Mouse (Mus musculus) gastrocnemius, postnatal 36 days (tissue): ENCODE results near the gene Kng1. TPM values are rescaled to one million over a fixed set of nuclear protein-coding genes. Genes with fewer than 3 reads are reported as not detected.
"Not testable (repeated sequence)": the region's sequence is repeated elsewhere in the genome, so short reads cannot be mapped to it uniquely, and the experiment has no call there.

Experiments
- DNase-seq, 2 experiments: peaks; one replicate each; pipeline ENCODE4 v3.0.0; 2022
- intact Hi-C: fragments of 180-260 bp; cut with DNase I; formaldehyde crosslinking; loops from one replicate; pipeline ENCODE4 v1.15.1; 2025
- total RNA-seq, 2 experiments: library from RNA; stranded (reverse); gene quantifications; 2 replicates each; pipeline ENCODE4 v1.2.3; 2021

Gene Kng1
- total RNA-seq, 2 experiments from 2014 or later = 0.43 TPM; not detected in 1

GRCm38 (mm10) chr16:23091345-23091744 is 33.7 kb downstream of the Kng1 start:
- intact Hi-C loops = not testable (repeated sequence)

DNA sequence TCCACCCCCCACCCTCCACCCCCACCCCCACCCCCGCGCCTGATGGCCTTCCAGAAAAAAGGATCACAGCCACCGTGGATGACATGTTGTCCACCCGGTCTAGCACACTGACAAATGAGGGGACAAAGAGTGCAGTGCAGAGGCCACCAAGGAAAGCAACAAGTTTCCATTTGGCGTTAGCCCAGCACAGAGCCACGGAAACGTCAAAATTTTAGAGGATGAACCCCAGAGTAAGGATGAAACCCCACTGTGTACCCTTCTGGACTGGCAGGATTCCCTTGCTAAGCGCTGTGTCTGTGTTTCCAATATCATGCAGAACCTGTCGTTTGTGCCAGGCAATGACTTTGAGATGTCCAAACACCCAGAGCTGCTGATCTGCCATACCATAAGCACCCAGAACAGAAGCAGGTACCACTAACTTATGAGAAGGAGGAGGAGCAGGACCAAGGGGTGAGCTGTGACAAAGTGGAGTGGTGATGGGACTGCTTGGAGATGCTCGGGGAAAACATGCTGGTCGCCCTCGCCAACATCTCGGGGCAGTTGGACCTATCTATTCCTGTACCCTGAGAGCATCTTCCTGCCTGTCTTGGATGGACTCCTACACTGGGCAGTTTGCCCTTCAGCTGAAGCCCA is 35.8 kb downstream of the Kng1 start:
- intact Hi-C loops = no loop called here
- no peak for DNase-seq

More at GRCm38 (mm10) chr16:23091345-23091744, 33.7 kb downstream of the Kng1 start:
- DNase-seq = not testable (repeated sequence)

DNA sequence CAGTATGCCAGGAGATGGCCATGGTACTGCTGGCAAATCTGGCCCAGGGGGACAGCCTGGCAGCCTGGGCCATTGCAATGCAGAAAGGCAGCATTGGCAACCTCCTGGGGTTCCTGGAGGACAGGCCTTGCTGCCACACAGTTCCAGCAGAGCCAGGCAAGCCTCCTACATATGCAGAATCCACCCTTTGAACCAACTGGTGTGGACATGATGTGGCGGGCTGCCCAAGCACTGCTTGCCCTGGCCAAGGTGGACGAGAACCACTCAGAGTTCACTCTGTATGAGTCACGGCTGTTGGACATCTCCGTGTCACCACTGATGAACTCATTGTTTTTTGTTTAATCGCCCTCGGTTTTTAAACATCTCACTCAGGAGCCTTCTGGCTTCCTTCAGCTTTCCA is 36.5 kb downstream of the Kng1 start:
- intact Hi-C loops = no loop called here
- no peak for DNase-seq

DNA sequence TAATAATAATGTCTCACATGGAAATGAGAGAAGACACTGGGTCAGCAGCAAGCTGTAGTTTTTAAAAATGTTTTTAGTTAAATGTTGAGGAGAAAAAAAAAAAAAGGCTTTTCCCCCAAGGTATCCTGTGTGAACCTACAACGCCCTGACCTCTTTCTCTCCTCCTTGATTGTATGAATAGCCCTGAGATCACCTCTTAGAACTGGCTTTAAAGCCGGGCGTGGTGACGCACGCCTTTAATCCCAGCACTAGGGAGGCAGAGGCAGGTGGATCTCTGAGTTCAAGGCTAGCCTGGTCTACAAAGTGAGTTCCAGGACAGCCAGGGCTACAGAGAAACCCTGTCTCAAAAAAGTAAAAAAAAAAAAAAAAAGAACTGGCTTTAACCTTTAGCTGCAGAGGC is 37.9 kb downstream of the Kng1 start:
- intact Hi-C loops, DNase-seq: not testable (repeated sequence)

DNA sequence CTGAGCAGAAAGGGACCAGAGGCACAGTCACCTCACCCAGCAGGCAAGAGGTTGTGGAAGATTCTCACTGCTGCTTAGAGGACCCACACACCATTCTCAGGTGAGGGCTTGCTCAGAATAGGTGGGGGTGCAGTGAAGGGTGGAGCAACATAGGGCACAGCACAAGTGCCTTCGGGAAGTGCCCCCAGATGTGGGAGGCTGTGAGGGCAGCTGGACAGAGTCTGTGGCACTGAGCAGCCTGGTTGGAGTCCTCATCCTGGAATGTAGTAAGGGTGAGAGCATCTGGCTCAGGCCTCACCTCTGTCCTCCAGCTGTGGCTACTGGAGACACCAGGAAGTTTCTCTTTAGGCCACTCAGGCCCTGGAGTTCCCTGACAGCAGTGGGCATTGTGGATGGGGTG is 39.2 kb downstream of the Kng1 start:
- DNase-seq, intact Hi-C loops: not testable (repeated sequence)

DNA sequence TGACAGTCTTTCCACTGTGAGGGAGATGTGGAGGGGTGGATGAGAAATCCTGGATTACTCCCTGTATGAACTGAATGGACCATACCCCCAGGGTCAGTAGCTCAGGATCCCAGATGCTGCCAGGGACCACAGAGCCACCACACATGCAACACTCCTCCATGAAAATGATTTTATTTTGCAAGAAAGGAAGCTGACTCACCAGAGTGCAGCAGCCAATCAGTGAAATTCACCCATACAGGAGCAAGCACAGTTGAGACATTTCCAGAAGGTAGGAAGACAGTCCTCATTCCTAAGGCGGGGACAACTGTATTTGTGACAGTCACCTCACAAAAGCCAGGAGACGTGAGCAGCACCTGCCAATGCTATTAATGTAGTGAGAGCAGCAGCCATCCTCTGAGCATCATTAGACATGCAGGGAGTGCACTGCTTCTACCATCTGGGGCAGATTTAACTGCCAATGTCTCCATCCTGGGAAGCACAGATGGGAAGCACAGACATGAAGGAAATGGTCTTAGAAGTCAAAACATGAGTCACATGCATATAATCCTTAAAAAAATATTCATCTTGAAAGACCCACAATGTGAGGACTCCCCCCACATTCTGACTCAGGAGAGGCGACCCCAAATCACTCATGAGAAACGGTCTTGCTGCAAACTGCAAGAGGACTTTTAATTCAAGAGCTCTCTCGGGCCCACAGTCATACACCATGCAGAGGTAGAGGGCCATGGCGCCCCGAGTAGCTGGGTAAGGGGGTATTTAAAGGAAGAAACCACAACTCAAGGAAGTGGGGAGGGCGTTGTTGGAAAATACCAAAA is 39.8 kb downstream of the Kng1 start:
- DNase-seq, intact Hi-C loops: not testable (repeated sequence)

DNA sequence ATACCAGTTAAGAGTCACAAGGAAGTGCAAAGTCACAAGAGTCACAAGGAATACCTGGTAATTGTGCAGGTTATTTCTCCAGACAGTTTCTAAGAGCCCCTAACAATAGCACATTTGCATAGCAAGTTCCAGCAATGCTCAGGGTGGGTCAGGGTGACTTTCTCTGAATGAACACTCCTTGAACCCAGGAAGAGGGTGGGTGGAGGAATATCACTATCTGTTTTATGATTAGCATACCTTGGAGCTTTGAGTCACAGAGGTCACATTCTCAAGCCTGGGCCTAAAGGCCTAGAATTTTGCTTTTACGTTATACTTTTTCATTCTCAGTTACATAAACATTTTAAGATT is 40.4 kb downstream of the Kng1 start:
- DNase-seq, intact Hi-C loops: not testable (repeated sequence)

DNA sequence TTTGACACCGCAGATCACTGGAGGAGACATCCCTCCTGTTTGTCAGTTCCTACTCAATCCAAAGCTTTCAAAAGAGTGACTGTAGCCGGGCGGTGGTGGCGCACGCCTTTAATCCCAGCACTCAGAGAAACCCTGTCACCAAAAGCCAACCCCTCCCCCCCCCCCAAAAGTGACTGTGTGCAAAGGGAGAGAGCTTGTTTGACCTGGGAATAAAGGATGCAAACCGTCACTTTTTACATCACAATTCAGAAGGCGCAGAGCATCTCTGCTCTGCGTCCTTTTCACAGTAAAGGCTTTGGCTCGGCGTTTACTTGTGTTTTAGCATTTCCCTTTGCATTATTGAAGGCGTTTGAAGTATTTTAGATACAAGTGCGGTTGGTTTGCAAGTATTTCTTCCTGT is 42.0 kb downstream of the Kng1 start:
- intact Hi-C loops = no loop called here
- DNase-seq = no peak

GRCm38 (mm10) chr16:23100099-23100575 is 42.5 kb downstream of the Kng1 start:
- intact Hi-C loops = no loop called here
- DNase-seq = no peak

DNA sequence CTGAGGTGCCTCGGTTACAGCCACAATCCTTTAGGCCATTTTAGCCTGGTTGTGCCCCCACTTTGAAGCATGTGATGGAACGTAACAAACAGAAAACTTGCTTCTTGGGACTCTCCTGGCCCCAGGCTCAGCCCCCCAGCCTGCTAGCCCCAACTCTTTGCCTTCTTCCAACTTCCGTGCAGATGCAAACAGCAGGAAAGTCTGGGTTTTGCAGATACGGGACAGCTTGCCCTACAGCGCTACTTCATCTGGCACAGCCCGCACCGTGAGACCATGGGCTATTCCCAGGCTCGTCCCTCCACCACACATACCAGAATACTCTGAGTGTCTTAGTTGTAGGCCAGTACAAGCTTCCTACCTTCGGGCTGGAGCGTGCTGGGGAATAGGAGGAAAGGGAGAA is 42.9 kb downstream of the Kng1 start:
- no peak for DNase-seq
- intact Hi-C loops = no loop called here

DNA sequence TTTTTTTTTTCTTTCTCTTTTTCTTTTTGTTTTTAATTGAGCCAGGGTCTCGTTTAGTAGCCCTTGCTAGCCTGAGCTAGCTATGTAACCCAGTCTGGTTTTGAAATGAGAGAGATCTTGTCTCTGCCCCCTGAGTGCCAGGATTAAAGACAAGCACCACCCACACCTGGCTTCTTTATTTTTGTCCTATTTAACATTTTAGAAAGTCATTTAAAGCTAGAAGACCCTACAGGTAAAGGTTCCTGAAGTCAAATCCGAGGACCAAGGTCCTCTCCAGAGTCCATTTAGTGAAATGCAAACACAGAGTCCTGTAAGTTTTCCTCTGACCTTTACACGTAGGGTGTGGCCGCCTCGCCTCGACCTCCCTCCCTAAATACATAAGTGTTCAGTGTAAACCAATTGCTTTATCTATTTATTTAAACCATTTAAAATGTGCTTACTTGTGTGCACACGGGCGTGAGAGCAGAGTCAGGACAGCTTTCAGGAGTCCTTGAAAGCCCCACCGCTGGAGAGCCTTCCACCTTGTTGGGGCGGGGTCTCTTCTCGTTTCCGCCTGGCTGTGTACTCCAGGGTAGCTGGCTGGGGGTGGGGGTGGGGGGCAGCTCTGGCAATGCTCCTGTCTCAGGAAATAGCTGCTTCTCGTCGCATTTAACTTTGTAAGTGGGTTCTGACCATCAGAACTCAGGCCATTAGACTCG is 44.8 kb downstream of the Kng1 start:
- intact Hi-C loops = no loop called here
- DNase-seq = no peak

DNA sequence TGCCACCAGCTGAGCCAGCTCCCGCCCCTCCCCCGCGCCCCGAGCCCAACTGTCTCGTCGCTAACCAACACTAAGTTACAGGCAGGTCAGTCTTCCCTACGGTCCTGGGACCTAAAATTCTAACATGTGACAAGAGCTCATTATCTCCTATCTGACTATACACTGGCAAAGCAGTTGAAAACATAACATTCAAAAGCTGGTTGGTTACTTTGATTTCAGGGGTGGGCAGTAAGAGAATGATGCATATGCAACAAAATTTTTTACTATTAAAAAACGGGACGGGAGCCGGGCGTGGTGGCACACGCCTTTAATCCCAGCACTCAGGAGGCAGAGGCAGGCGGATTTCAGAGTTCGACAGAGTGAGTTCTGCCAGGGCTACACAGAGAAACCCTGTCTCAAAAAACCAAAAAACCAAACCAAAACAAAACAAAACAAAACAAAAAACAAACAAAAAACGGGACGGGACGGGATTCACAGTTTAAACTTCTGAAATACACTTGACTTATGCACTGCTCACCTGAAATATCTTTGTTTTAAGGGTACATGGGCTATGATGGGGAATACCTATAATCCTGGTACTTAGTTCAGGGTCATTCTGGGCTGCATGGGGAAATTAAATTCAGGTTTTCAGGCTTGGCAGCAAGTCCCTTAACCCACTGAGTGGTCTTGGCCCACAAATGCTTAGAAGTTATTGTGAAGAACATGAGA is 45.5 kb downstream of the Kng1 start:
- intact Hi-C loops = no loop called here
- no peak for DNase-seq

GRCm38 (mm10) chr16:23103841-23104240 is 46.2 kb downstream of the Kng1 start:
- intact Hi-C loops = no loop called here

DNA sequence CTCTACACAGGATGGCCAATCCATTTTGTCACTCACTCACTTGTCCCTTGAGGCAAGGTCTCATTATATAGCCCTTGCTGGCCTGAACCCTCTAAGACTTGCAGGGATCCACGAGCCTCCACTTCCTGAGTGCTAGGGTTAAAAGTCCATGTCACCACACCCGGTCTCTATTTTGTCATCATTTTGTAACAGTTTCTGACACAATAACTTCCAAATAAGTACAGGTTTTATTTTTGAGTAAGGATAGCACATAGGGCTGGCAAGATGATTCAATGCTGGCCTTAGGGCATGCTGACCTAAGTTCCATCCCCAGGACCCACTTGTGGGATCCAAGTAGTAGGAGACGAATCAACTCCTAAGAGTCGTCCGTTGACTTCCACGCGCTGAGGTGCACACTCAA is 48.5 kb downstream of the Kng1 start:
- no peak for DNase-seq
- intact Hi-C loops = loop anchor here (2.0 kb wide), 1 partner anchor 23 kb away; no protein-coding TSS in a partner anchor

More at GRCm38 (mm10) chr16:23103841-23104240, 46.2 kb downstream of the Kng1 start:
- no peak for DNase-seq

DNA sequence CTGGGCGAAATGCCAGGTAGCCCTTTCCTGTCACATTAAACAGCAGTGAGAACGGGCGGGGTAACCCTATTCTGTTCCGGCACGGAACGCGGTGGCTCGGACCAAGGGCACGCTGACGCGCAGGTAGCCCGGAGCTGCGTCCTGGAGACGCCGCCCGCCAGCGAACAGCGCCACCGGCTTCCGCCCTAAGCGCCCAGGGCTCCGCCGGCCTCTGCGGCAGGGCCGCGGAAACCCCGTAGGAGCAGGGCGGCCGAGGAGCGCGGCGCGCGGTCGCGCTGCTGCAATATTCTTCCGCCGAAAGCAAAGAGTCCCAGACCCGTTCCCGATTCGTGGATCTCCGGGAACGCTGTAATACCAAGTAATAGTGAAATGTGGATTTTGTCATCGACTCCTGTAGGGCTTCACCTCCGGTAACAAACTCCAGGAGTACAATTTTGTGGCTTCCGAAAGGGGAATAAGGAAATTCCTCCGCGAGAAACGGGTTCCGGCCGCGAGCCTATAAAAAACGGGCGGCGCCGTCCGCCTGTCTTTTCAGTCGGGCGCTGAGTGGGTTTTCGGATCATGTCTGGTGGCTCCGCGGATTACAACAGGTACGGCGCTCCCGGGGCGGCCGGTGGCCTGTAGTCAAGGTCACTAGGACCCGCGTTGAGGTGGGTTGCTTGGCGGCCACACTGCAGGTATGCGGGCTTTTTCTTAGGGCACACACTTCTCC is 49.7 kb downstream of the Kng1 start, which contains the start of gene Eif4a2:
TSS of gene Eif4a2 (plus strand) at position 214 of the 712 bp plus-strand sequence.
- DNase-seq = peak; percentile 87 to 89
- intact Hi-C loops = loop anchor here (2.0 kb wide), 1 partner anchor 21 kb away; no protein-coding TSS in a partner anchor

GRCm38 (mm10) chr16:23107946-23108759 is 50.5 kb downstream of the Kng1 start:
- DNase-seq = peak; percentile 73 to 81
- intact Hi-C loops = loop anchor here (2.0 kb wide), 1 partner anchor 21 kb away; no protein-coding TSS in a partner anchor

- DNase-seq = no peak
- intact Hi-C loops = no loop called here
Observed at GRCm38 (mm10) chr16:23108943-23109342, 51.3 kb downstream of the Kng1 start.

DNA sequence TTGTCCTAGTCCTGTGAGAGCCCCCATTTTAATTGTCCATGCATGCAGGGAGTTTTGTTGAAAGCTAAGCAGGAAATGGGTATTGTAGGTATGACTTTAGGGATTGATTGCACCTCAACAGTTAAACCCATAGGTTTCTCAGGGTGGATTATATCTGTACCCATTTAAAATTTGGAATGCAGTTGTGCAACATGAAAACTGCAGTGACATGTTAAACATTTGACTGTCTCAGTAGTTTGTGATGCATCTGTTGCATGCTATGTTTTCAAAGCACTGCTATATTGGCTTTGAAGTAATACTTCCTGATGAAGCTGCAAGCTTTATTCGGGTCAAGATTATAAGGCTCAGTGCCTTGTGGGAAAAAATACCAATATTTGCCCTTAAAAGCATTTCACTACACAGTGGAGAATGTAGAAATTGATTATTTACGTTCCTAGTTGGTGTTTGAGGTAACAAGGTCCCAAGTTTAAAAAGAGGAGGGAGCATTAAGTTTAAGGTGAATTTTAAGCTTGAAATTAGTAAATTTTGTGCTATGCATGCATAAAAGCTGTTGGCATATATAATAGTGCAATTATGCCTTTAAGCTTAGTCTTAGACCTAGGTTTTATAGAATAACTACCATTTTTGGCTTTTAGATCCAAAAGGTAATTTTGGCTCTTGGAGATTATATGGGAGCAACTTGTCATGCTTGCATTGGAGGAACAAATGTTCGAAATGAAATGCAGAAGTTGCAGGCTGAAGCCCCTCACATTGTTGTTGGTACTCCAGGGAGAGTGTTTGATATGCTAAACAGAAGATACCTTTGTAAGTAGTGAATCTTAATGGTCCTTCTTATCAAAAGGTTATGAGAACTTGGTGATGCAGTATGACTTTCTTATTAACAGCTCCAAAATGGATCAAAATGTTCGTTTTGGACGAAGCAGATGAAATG is 52.0 kb downstream of the Kng1 start:
- DNase-seq = no peak
- intact Hi-C loops = no loop called here
